Mouse (Mus musculus) heart, adult 2 months (tissue): Measurements from ENCODE around the gene Pvalb.

Experiments
- CTCF ChIP-seq: fragments of 200-600 bp; IDR thresholded peaks from 2 replicates; pipeline ENCODE4 v1.8.1; 2022; ENCODE audit warnings: antibody characterized with exemption, mild to moderate bottlenecking, moderate library complexity
- EP300 ChIP-seq: fragments of 200-500 bp; IDR thresholded peaks from 2 replicates; pipeline ENCODE4 v1.6.1; 2011; ENCODE audit warnings: low read depth, low read length, control low read depth; ENCODE audit not compliant: insufficient read depth
- POLR2A ChIP-seq: fragments of 200-500 bp; IDR thresholded peaks from 2 replicates; pipeline ENCODE4 v1.6.1; 2011; ENCODE audit warnings: mild to moderate bottlenecking, low read depth, low read length, control low read depth; ENCODE audit not compliant: insufficient read depth

- TF ChIP-seq POLR2A (no peak), EP300 (no peak), CTCF (no peak)
These were observed 28.9 kb downstream of the Pvalb start for GRCm38 (mm10) chr15:78177257-78177656.
